Mouse (Mus musculus) myocyte (in vitro differentiated cells): ENCODE results near the gene Ehd3. TPM values are rescaled to one million over a fixed set of nuclear protein-coding genes. Genes with fewer than 3 reads are reported as not detected.

Experiments
- H3K27me3 ChIP-seq: one replicate; pipeline ENCODE4 v1.6.1; 2011; ENCODE audit not compliant: control insufficient read depth, insufficient read depth, insufficient read length
- H3K36me3 ChIP-seq: one replicate; pipeline ENCODE4 v1.6.1; 2011; ENCODE audit not compliant: control insufficient read depth, insufficient read depth
- H3K4me2 ChIP-seq: one replicate; pipeline ENCODE4 v1.6.1; 2011; ENCODE audit warnings: low read depth, control low read depth
- H3K4me3 ChIP-seq: one replicate; pipeline ENCODE4 v1.5.1; 2011; ENCODE audit warnings: mild to moderate bottlenecking, control low read depth, moderate library complexity
- H3K79me2 ChIP-seq: one replicate; pipeline ENCODE4 v1.6.1; 2011; ENCODE audit not compliant: control insufficient read depth, insufficient read depth
- H3ac ChIP-seq: one replicate; pipeline ENCODE4 v1.6.1; 2011; ENCODE audit not compliant: control insufficient read depth, insufficient read length
- CEBPB ChIP-seq: IDR thresholded peaks from 2 replicates; pipeline ENCODE4 v1.6.1; 2011; ENCODE audit warnings: mild to moderate bottlenecking, moderate library complexity; ENCODE audit not compliant: poor library complexity, insufficient read depth, severe bottlenecking
- E2F4 ChIP-seq: IDR thresholded peaks from one replicate; pipeline ENCODE4 v1.6.1; 2011; ENCODE audit warnings: mild to moderate bottlenecking, control low read depth, moderate library complexity; ENCODE audit not compliant: insufficient read depth
- MAX ChIP-seq: IDR thresholded peaks from one replicate; pipeline ENCODE4 v1.6.1; 2011; ENCODE audit warnings: low read depth, mild to moderate bottlenecking, control low read depth
- MYOD1 ChIP-seq, 3 experiments: IDR thresholded peaks; one replicate each; pipeline ENCODE4 v1.6.1; 2011; ENCODE audit warnings: control low read depth in 2 of 3, low read depth in 2 of 3, mild to moderate bottlenecking in 2 of 3, moderate library complexity in 1 of 3; ENCODE audit not compliant: insufficient read length in 2 of 3, control insufficient read depth in 1 of 3
- MYOG ChIP-seq, 3 experiments: IDR thresholded peaks; one replicate each; pipeline ENCODE4 v1.6.1; 2011; ENCODE audit warnings: control low read depth in 2 of 3, low read depth in 2 of 3, mild to moderate bottlenecking in 2 of 3; ENCODE audit not compliant: insufficient read length in 2 of 3, control insufficient read depth in 1 of 3, insufficient read depth in 1 of 3
- POLR2A ChIP-seq: IDR thresholded peaks from one replicate; pipeline ENCODE4 v1.6.1; 2011; ENCODE audit warnings: low read depth, mild to moderate bottlenecking, control low read depth, moderate library complexity; ENCODE audit not compliant: insufficient read length
- POLR2AphosphoS2 ChIP-seq: IDR thresholded peaks from one replicate; pipeline ENCODE4 v1.6.1; 2011; ENCODE audit warnings: low read depth, control low read depth; ENCODE audit not compliant: insufficient read length
- REST ChIP-seq: IDR thresholded peaks from one replicate; pipeline ENCODE4 v1.6.1; 2011; ENCODE audit warnings: mild to moderate bottlenecking, control low read depth, moderate library complexity; ENCODE audit not compliant: insufficient read depth, insufficient read length
- SRF ChIP-seq: IDR thresholded peaks from one replicate; pipeline ENCODE4 v1.6.1; 2011; ENCODE audit warnings: low read depth; ENCODE audit not compliant: control insufficient read depth, insufficient read length
- TCF12 ChIP-seq: IDR thresholded peaks from one replicate; pipeline ENCODE4 v1.6.1; 2011; ENCODE audit warnings: mild to moderate bottlenecking, control low read depth; ENCODE audit not compliant: poor library complexity, insufficient read depth, severe bottlenecking
- TCF3 ChIP-seq: IDR thresholded peaks from one replicate; pipeline ENCODE4 v1.6.1; 2011; ENCODE audit warnings: low read depth, control low read depth; ENCODE audit not compliant: insufficient read length
- USF1 ChIP-seq: IDR thresholded peaks from one replicate; pipeline ENCODE4 v1.6.1; 2011; ENCODE audit warnings: low read depth, mild to moderate bottlenecking, control low read depth, moderate library complexity
- polyA plus RNA-seq: library from polyadenylated mRNA; unstranded; fragments of >200 nt; fragmentation: generic; extraction: Trizol; gene quantifications from one replicate; pipeline ENCODE4 v1.2.1, GENCODE M21; 2012; ENCODE audit warnings: missing spikeins

Ehd3 gene
- polyA plus RNA-seq, 1 experiment: 2.9 TPM

DNA sequence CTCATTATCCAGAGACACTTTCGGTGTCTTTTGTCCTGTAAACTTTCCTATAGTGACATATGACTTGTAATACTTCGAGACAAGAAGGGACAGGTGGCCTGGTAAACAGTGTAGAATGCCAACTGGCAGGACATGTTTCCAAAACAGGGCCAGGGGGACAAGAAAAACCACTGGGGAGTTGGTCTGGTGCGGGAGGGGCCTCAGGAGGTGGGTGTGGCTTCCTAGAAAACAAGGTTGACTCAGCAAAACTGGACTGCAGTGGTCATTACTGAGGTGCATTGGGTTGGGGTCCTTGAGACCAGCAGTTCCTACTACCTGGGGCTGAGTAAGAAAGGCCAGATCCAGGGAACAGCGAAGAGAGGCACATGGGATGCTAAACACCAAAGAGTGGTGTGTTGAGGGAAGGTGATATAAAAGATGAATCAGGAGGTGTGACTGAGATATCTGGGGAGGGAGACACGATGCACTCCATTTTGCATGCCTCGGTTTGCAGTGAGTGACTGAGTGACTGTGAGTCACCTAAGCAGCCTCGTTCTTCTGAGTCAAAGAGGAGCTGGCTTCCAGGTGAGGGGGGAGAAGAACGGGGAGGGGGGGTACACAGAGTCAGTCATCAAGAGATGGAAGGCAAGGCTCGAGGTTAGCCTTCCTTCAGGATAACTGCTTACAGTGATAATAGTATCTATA is 13.9 kb downstream of the Ehd3 start:
- no peak for TF ChIP-seq E2F4
- peak; percentile 34 to 66 (median 38) for TF ChIP-seq MYOD1 (IDR thresholded peaks at IDR 0.05; ENCODE audit: control insufficient read depth in 1 of 3, insufficient read length in 2 of 3, low read depth in 2 of 3)
- Histone ChIP-seq H3K4me2 (no peak overlapping the region), H3K79me2 (no peaks in the 10 kb centered on the region), H3ac (no peak overlapping the region), H3K27me3 (no peaks in the 10 kb centered on the region), H3K4me3 (no peak overlapping the region), H3K36me3 (no peaks in the 10 kb centered on the region)

DNA sequence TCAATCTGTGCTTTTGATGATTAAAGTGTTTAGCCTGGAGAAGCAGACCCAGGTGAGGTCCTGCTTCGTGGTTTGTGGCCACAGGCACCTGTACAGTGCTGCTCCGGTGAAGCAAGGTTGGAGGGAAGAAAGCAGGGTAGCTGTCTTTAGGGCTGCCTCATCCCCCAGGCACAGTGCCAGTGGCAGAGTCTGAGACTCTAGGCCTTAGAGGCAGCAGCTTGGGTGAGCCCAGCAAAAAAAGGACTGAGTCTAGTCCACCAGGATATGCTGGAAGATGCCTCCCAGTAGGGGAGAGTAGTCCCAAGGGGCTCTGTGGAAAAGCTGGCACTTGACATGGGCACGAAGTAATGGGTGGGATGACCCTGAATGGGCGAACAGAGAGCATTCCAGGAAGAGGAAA is 15.0 kb downstream of the Ehd3 start:
- Histone ChIP-seq H3K4me2 (no peak overlapping the region), H3K27me3 (no peaks in the 10 kb centered on the region), H3K4me3 (no peak overlapping the region), H3ac (no peak overlapping the region), H3K79me2 (no peaks in the 10 kb centered on the region), H3K36me3 (no peaks in the 10 kb centered on the region)
- TF ChIP-seq TCF12: no peak
- no peak for TF ChIP-seq MAX
- no peak for TF ChIP-seq MYOD1 (IDR thresholded peaks at IDR 0.05; ENCODE audit: control insufficient read depth in 1 of 3, insufficient read length in 2 of 3, low read depth in 2 of 3)
- no peak for TF ChIP-seq USF1
- TF ChIP-seq CEBPB: no peak
- TF ChIP-seq TCF3: no peak
- no peak for TF ChIP-seq POLR2A
- no peak for TF ChIP-seq SRF
- no peak for TF ChIP-seq MYOG (IDR thresholded peaks at IDR 0.05; ENCODE audit: control insufficient read depth in 1 of 3, insufficient read depth in 1 of 3, insufficient read length in 2 of 3, low read depth in 2 of 3)
- no peak for TF ChIP-seq E2F4
- TF ChIP-seq POLR2AphosphoS2: no peak
- TF ChIP-seq REST: no peak

DNA sequence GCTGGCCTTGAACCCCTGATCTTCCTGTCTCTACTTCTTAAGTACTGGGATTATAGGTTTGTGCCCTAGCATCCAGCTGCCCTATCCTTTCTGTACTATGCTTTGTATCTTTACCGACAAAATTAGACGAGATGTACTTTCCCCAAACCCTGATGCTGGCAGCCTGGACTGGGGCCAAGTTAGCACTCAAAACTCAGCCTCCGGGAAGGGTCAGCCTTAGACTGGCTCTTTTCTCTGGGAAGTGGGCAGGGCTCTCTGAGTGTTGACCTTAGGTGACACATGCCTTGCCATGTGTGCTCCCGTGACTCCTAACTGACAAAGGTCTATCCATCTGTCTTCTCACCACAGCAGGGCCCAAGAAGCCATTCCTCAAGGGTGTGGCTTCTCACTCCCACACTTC is 16.8 kb downstream of the Ehd3 start:
- Histone ChIP-seq H3K36me3 (no peaks in the 10 kb centered on the region), H3ac (no peak overlapping the region), H3K4me3 (no peak overlapping the region), H3K79me2 (no peaks in the 10 kb centered on the region), H3K4me2 (no peak overlapping the region), H3K27me3 (no peaks in the 10 kb centered on the region)
- TF ChIP-seq MYOD1 (IDR thresholded peaks at IDR 0.05; ENCODE audit: control insufficient read depth in 1 of 3, insufficient read length in 2 of 3, low read depth in 2 of 3): no peak
- TF ChIP-seq TCF3: no peak
- no peak for TF ChIP-seq MYOG (IDR thresholded peaks at IDR 0.05; ENCODE audit: control insufficient read depth in 1 of 3, insufficient read depth in 1 of 3, insufficient read length in 2 of 3, low read depth in 2 of 3)
- TF ChIP-seq CEBPB: no peak
- TF ChIP-seq USF1: no peak
- TF ChIP-seq E2F4: no peak
- TF ChIP-seq MAX: no peak
- TF ChIP-seq SRF: no peak
- no peak for TF ChIP-seq POLR2A
- TF ChIP-seq TCF12: no peak

GRCm38 (mm10) chr17:73822255-73822654 is 18.3 kb downstream of the Ehd3 start:
- H3K27me3 ChIP-seq: no peaks in the 10 kb centered on the region
- H3K4me3 ChIP-seq: no peak overlapping the region
- no peak for TF ChIP-seq SRF
- TF ChIP-seq REST: no peak
- TF ChIP-seq POLR2A: no peak
- no peak for TF ChIP-seq TCF3
- no peak for TF ChIP-seq TCF12
- TF ChIP-seq MYOD1 (IDR thresholded peaks at IDR 0.05; ENCODE audit: control insufficient read depth in 1 of 3, insufficient read length in 2 of 3, low read depth in 2 of 3): no peak
- TF ChIP-seq POLR2AphosphoS2: no peak
- TF ChIP-seq MAX: no peak
- TF ChIP-seq E2F4: no peak
- no peaks in the 10 kb centered on the region for H3K36me3 ChIP-seq
- no peak overlapping the region for H3ac ChIP-seq
- H3K4me2 ChIP-seq: no peak overlapping the region
- no peaks in the 10 kb centered on the region for H3K79me2 ChIP-seq

- no peak for TF ChIP-seq POLR2A
- no peak for TF ChIP-seq USF1
- no peak for TF ChIP-seq REST
- TF ChIP-seq MYOG (IDR thresholded peaks at IDR 0.05; ENCODE audit: control insufficient read depth in 1 of 3, insufficient read depth in 1 of 3, insufficient read length in 2 of 3, low read depth in 2 of 3): no peak
- TF ChIP-seq TCF3: no peak
- no peak for TF ChIP-seq SRF
- TF ChIP-seq MYOD1 (IDR thresholded peaks at IDR 0.05; ENCODE audit: control insufficient read depth in 1 of 3, insufficient read length in 2 of 3, low read depth in 2 of 3): no peak
- no peak for TF ChIP-seq TCF12
- TF ChIP-seq POLR2AphosphoS2: no peak
- H3K27me3 ChIP-seq: no peaks in the 10 kb centered on the region
- H3K79me2 ChIP-seq: no peaks in the 10 kb centered on the region
- H3K4me3 ChIP-seq: no peak overlapping the region
- no peak overlapping the region for H3K4me2 ChIP-seq
- H3K36me3 ChIP-seq: no peaks in the 10 kb centered on the region
- no peak overlapping the region for H3ac ChIP-seq
Measured at GRCm38 (mm10) chr17:73823121-73824021, 19.4 kb downstream of the Ehd3 start.
